Mouse (Mus musculus) ovary, postnatal 36 days (tissue): ENCODE data around the gene Pde4c.
A peak's percentile ranks its signal among the peaks of the same experiment; 100 is the strongest.

ENCODE experiments used
- DNase-seq: peaks from one replicate; pipeline ENCODE4 v3.0.0; 2022; ENCODE audit warnings: low spot score, mixed read lengths

The Pde4c gene

DNA sequence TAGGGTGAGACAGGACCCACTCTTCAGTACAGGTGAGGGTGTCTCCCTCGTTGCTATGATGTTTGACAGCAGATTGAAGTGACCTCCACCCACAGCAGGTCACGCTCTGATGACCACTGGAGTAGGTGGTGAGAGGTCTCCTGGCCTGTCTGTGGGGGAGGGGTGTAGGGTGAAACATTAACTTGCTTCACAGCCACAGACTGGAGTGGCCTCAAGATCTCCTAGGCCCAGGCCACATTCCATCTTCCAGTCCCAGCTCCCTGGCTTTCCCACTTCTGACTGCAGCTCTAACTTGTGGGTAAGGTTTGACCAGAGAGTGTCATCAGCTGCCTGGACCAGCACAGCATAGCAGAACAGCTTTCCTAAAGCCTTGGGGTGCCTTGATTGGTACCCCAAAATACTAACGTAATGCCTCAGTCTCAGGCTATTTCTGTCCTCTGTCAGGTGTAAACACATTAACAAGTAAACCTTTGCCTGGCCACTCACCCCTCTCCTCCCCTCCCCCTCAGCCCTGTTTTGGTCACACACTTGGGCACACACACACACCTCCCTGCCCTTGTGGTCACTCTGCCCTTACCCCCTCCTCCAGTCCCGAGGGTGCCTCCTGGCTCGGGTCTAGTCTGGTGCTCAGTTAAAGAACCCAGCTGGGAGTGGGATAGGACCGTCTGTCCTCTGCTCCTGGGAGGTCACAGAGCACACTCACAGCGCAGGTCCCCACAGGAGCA, at the start of gene Pde4c:
TSS of gene Pde4c (plus strand) at position 235 of the 725 bp plus-strand sequence.
- no peak for DNase-seq

DNA sequence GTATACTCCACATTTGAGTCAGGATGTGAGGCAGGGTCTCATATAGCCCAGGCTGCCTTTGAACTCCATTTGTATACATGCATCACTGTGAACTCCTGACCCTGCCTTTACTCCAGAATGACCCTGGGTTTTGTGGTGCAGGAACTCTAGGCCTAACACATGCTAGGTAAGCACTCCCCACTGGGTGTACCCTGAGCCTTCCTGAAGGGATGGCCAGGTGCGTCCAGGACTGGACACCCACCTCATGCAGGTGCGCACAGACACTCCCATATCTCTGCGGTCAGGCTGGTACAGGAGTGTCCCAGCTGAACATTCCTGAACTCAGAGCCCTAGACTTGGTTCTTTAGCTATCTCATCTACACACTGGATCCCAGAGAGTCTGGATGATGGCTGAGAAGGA, 49.4 kb upstream of the Pde4c start:
- no peak for DNase-seq

DNA sequence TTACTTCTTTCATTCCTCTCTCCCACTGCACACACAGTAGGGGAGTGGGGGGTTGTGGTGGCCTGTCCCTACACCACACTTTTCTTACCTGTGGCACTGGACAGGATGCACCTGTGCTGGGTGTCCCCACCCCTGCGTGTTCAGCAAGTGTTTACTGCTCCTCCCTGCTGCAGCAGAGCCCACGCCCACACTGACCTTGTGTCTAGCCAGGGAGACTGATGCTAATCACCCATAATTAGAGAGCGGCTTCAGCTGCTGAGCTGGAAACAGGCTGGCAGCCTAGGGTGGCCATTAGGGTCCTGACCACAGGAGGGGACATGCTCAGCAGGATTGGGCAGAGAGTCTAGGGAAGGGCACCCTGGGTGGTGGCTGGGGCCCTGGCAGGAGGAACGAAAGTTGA, 48.8 kb upstream of the Pde4c start:
- no peak for DNase-seq

DNA sequence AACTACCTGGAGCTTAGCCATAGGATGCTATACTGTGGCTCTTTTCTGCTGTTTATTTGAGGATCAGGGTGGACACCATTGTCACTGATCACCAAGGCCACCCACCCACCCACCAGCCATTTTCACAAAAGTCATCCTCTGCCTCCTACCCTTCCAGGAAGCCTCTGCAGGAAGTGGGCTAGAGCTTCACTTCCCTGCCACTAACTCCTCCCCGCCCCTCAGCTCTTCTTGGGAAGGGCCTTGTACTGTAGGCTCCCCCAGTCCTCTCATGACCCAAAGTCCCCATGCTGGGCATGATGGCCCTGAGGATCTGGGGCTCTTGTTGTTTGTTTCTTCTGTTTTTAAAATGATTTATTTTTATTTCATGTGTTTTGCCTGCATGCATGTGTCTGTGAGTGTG, 48.2 kb upstream of the Pde4c start:
- DNase-seq, result no peak

GRCm38 (mm10) chr8:70677451-70678080, 46.0 kb upstream of the Pde4c start:
- DNase-seq, result no peak

DNA sequence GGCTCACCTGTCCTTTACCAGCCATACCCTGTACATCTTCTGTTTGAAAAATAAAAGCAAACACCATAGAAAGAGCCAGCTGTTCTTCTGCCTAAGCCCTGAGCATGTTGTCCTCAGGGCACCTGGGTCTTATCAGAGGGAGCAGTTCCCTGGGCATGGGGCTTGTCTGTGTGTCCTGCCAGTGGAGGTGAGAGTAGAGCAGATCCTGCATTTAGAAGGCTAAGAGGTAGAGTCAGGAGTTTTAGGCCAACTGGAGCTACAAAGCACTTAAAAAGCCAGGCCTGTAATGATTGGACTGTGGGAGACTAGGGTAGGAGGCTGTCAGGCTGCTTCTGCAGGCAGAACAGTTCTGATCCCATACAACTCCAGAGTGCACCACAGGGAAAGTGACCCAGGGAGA, 44.8 kb upstream of the Pde4c start:
- no peak for DNase-seq

- DNase-seq, result no peak
Measured at GRCm38 (mm10) chr8:70679404-70679803, 44.1 kb upstream of the Pde4c start.

DNA sequence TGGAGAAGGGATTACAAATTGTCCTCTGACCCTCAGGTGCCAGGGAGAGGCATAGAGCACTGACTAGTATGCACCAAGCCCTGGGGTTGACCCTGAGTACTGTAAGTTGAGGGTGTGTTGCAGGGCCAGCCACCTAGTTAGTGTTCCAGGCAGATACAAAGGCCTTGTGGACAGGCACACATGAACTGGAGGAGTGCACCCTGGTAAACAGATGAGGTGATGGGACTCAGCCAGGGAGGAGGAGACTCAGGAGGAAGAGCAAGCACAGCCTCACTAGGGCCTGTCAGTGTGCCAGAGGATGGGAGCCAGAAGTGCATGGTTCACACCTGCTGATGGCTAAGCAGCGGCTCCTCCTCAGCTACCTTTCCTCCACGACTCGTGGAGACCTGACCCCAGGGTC, 43.5 kb upstream of the Pde4c start:
- DNase-seq, result no peak

DNA sequence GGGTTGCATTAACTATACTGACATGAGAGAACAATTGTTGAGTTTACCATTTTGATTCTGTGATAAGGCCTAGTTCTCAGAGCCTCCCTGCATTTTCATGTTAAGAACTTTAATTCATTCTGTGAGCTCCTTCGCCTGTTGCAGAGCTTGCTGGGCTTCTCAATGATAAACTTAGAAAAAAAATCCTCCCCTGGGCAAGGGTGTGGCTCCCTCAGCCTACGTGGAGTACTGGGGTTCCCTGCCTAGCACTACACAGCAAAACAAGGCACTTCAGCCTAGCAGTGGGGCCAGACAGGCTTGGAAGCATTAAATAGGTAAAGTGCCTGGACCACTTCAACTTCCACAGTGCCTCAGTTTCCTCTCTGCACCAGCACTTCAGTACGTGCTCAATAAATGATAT, 42.1 kb upstream of the Pde4c start:
- no peak for DNase-seq

GRCm38 (mm10) chr8:70682193-70682592, 41.3 kb upstream of the Pde4c start:
- DNase-seq, result peak; percentile 68

- DNase-seq, result no peak
Measured at GRCm38 (mm10) chr8:70682692-70683091, 40.8 kb upstream of the Pde4c start.

DNA sequence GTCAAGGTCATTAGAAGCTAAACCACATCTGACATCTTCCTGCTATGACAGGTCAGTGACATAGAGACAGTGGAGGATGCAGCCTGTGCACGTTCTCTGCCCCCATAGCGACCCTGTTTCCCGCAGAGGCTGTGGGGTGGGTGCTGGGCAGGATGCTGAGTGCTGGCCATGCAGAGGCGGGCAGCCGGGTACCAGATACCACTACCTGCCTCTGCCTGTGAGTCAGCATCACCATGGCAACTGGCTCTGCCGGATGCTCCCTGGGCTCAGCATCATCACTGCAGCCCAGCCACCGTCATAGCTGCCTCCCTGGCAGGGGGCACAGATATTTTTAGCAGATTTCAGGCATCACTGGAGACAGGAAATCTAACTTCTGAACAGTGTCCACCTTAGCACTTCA, 39.2 kb upstream of the Pde4c start:
- no peak for DNase-seq

GRCm38 (mm10) chr8:70687576-70687975, 35.9 kb upstream of the Pde4c start:
- DNase-seq, result peak; percentile 53

GRCm38 (mm10) chr8:70688136-70688535, 35.4 kb upstream of the Pde4c start:
- no peak for DNase-seq

DNA sequence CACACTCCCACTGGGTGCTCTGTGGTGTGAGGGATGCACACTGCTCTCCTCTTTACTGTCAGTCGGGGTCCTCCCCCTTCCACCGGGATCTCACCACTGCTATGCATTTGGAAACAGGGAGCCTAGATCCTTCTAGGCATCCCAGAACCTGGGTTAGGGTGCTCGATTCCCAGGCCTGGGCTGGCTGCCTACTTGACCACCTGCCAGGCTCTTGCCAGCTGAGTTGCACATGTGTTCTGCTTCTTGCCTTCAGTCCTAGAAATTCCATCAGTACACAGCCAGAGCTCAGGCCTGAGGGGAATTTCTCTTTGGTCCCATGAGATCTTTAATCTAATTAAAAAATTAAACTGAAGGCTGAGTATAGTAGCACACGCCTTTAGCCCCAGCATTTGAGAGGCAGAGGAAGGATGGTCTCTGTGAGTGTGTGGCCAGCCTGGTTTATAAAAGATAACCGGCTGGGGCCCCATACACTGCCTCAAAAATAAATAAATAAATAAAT, 33.6 kb upstream of the Pde4c start:
- no peak for DNase-seq

DNA sequence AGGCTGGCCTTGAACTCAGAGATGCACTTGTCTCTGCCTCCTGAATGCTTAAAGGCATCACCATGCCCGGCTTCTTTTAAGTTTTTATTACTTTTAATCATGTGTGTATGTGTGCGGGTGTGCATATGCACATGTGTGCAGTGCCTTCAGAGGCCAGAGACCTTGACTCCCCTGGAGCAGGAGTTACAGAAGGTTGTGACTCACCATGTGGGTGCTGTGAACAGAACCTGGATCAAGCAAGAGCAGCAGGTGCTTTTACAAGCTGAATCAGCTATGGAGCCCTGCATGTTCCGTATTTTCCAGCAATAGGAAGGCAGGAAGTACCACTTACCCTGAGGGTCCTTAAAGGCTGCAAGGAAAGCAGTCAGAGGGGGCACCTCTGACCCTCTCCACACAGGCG, 32.3 kb upstream of the Pde4c start:
- DNase-seq, result no peak

DNA sequence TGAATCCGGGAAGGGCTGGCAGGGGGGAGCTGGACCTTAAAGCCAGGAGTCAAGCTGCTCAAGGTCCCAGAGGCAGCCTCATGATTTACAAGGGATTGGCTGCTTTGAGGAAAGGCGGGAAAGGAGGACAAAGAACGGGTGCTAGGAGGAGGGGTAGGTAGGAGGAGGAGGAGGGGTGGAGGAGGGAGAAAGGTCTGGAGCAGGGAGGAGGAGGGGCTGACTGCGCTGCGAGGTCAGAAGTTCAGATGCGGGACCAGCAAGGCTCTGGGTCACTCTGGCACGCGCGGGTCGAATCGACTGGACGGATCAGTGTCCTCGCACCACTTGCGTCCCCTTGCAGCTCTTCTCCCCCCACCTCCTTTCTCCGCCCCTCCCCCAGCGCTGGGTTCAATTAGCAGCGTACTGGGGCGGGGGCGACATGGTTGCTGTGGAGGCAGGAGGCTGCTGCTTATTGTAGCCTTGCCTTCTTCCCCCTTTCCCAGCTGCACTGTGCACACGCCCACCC, 31.7 kb upstream of the Pde4c start:
- DNase-seq, result peak; percentile 44

DNA sequence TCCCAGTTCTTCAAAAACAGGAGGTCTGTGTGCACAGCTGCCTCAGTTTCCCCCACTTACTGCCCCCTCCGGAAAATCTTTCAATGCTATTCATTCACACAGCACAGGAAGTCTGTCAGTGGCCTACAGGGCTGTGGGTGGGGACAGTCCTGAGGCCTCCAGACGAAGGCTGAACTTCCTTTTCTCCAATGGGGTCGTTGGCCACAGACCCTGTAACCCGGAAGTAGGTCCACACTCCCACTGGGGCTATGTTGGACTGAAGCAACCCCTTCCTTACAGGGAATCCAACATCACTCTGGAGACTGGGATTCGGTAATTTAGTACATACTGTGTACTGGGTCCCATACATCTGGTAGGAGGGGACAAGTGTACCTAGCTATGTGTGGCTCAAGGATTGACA, 29.9 kb upstream of the Pde4c start:
- DNase-seq, result no peak

GRCm38 (mm10) chr8:70695318-70696018, 28.1 kb upstream of the Pde4c start:
- DNase-seq, result peak; percentile 57

- peak; percentile 86 for DNase-seq
Measured at GRCm38 (mm10) chr8:70696019-70696885, 27.3 kb upstream of the Pde4c start.

GRCm38 (mm10) chr8:70696946-70697345, 26.6 kb upstream of the Pde4c start:
- DNase-seq, result no peak
